Mouse (Mus musculus) CD4-positive naive resting alpha-beta T cell, adult 57 days (primary cell): Measurements from ENCODE around the gene Sptssa. TPM values are rescaled to one million over a fixed set of nuclear protein-coding genes. Genes with fewer than 3 reads are reported as not detected.

ENCODE experiments used
- total RNA-seq: library from RNA; stranded (reverse); gene quantifications from one replicate; pipeline ENCODE4 v1.2.4, GENCODE M21; 2023

Sptssa gene
- total RNA-seq, result 34.2 TPM

DNA sequence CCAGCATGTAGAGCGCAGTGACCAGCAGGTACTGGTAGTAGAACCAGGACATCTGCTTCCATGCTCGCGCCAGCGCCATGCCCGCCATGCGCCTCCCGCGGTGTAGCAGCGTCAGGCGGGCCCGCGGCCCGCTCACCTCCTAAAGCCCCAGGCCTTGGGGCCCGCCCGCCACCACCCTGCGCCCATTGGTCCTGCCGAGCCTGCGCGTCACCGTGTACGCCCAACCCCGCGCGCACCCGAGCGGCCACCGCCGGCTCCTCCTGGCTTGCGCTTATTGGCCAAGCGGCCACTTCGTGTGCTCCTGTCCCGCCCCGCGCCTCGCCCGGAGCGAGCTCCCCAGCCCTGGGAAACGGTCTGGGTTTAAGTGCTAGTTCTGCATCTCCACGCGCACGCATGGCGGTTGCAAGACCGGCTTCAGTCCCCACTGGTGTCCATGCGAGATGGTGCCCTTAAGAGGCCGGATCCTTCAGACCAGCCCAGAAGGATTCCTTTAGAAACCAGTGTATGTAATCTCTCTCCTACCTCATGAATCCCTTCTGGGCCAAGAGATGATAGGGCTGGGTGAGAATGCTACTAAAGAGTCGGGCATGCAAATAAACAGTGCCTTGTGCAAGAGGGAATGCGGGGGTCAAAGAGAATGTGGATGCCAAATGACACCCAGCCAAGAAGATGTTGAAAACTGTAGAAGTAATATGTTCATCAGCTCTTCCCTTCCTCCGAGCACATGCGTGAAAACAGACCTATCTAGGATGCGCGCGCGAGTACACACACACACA lies at the start of gene Sptssa:
Gene Sptssa (minus strand): TSS at position 178 of the 776 bp plus-strand sequence.

DNA sequence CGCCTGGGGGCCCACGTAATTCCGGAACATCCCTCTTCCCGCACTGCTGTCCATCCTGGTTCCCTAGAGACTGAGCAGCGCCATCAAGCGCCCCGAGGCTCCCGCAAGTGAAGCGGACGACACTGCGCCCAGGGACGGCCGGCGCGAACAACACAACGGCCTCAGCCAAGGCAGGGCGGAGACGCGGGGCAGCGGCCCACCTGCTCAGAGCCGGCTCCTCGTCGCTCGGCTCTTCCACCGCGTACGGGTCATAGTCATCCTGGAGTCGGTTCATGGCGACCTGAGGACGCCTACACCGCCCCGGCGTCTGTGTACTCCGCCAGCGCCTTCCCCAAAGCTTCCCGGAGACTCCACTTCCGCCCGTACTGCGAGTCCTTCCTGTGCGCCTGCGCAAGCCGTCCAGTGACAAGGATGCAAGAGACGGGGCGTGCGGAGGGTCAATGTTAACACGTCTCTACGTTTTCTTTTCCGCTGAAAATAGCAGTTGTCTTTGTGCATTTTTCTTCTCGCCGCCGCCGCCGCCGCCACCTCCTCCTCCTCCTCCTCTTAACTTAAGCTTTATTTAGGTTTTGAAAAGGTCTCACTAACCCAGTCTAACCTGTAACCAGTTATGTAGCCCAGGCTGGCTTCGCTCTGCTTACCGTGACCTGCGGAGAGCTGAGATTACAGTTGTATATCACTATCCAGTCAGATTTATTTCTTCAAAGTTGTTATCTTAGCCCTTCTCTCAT lies 39.3 kb upstream of the Sptssa start, which contains the start of gene Eapp:
Gene Eapp (minus strand): TSS at position 387 of the 731 bp plus-strand sequence.

Other genes starting within 250 kb of the Sptssa start
- gene Eapp, start 39.3 kb upstream of the Sptssa start, total RNA-seq, result 28.4 TPM
- 58.6 TPM for gene Snx6, start 139.1 kb upstream of the Sptssa start, total RNA-seq
- gene Cfl2, start 206.3 kb upstream of the Sptssa start, total RNA-seq, result 29.3 TPM